Mouse (Mus musculus) liver, adult 2 months (tissue): Measurements from ENCODE around the gene Orai1.

ENCODE experiments used
- CTCF ChIP-seq: fragments of 200-500 bp; IDR thresholded peaks from 2 replicates; pipeline ENCODE4 v1.5.1; 2011; ENCODE audit warnings: low read depth, low read length, control low read depth
- POLR2A ChIP-seq: fragments of 200-500 bp; IDR thresholded peaks from 2 replicates; pipeline ENCODE4 v1.6.1; 2011; ENCODE audit warnings: low read length, control low read depth; ENCODE audit not compliant: insufficient read depth; ENCODE audit errors: extremely low read depth

DNA sequence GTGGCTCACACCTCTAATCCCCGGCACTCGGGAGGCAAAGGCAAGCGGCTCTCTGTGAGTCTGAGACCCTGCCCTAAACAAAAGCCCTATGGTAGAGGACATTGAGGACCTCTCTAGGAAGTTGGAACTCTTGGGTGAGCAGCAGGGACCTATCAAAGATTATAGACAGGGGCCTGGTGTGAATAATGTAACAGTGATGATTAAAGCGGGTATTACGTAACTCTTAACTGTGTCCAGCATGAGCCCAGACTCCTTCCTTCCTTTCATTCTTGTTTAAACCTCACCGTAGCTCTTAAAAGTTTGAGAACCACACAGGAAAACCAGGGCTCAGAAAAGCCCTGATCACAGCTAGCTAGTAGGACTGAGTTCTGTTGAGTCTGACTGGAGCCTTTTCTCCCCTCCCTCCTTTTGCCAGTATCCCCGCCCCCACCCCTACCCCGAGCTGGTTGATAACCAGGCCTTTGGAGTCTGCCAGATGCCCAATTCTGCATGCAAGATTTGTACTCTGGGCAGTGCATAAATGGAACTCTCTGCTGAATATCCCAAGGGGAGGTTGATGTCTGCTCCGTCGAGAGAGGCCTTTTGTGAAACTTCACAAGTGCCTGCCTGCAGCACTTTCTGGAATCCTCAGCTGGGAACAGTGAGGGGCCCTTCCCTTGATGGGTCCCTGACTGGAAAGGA, 4.6 kb downstream of the Orai1 start:
- TF ChIP-seq CTCF (no peak), POLR2A (no peak)
